Mouse (Mus musculus) B cell, adult (primary cell): ENCODE results near the gene Klhl3. TPM values are rescaled to one million over a fixed set of nuclear protein-coding genes. Genes with fewer than 3 reads are reported as not detected.

Experiments used
- total RNA-seq: library from RNA; stranded (reverse); gene quantifications from 4 replicates; pipeline ENCODE4 v1.2.4, GENCODE M21; 2023; ENCODE audit not compliant: inconsistent age

The Klhl3 gene
- total RNA-seq: 0.12 to 0.19 TPM (median 0.18 TPM) in 3 of 4 replicates, not detected in the other

GRCm38 (mm10) chr13:58113061-58113900 is at the start of gene Klhl3:
Gene Klhl3, minus strand, starts transcription at chr13:58113592.

GRCm38 (mm10) chr13:58157447-58158098 is 44.2 kb upstream of the Klhl3 start, which contains the start of gene Idnk:
Gene Idnk, plus strand, starts transcription at chr13:58157649.

GRCm38 (mm10) chr13:58128396-58128767 is 15.0 kb upstream of the Klhl3 start, which contains the start of gene Hnrnpa0:
Gene Hnrnpa0, minus strand, starts transcription at chr13:58128556.

Other genes with a start within 250 kb of the Klhl3 start
- not detected in 4 replicates for gene Spock1, start 205.3 kb downstream of the Klhl3 start, total RNA-seq
- gene Hnrnpa0, start 15.0 kb upstream of the Klhl3 start, total RNA-seq: 139 to 154 TPM (median 148 TPM) in 4 replicates
- 63.8 to 84.7 TPM (median 67.1 TPM) in 4 replicates for gene Idnk, start 44.1 kb upstream of the Klhl3 start, total RNA-seq
- gene Ubqln1, start 102.1 kb upstream of the Klhl3 start, total RNA-seq: 90.2 to 99.8 TPM (median 94.2 TPM) in 4 replicates
- 3.1 to 5.1 TPM (median 3.8 TPM) in 4 replicates for gene Gkap1, start 162.1 kb upstream of the Klhl3 start, total RNA-seq
- gene Kif27, start 245.5 kb upstream of the Klhl3 start, total RNA-seq: 0.16 to 0.39 TPM (median 0.37 TPM) in 4 replicates